Mouse (Mus musculus) hindbrain, embryonic 16.5 days (tissue): ENCODE results near the gene Col2a1. TPM values are rescaled to one million over a fixed set of nuclear protein-coding genes. Genes with fewer than 3 reads are reported as not detected.

Experiments
- ATAC-seq: fragments of 200-750 bp; cut with Nextera tagmentation; 2 replicates; pipeline ENCODE4 v1.8.0; 2017; ENCODE audit warnings: moderate TSS enrichment, moderate library complexity
- H3K27ac ChIP-seq: fragments of 300-500 bp; sonication (generic); 2 replicates; pipeline ENCODE4 v1.5.1; 2014; ENCODE audit warnings: low read depth, mild to moderate bottlenecking, control low read depth, low read length, moderate library complexity
- H3K27me3 ChIP-seq: fragments of 300-500 bp; sonication (generic); replicated peaks from 2 replicates; pipeline ENCODE4 v1.6.1; 2014; ENCODE audit warnings: low read length; ENCODE audit not compliant: control insufficient read depth, insufficient read depth
- H3K36me3 ChIP-seq: fragments of 300-500 bp; sonication (generic); 2 replicates; pipeline ENCODE4 v1.6.1; 2014; ENCODE audit warnings: mild to moderate bottlenecking, low read length, moderate library complexity, mixed read lengths; ENCODE audit not compliant: control insufficient read depth, insufficient read depth
- H3K4me1 ChIP-seq: fragments of 300-500 bp; sonication (generic); 2 replicates; pipeline ENCODE4 v1.6.1; 2014; ENCODE audit warnings: low read depth, low read length; ENCODE audit not compliant: control insufficient read depth, insufficient read depth
- H3K4me2 ChIP-seq: fragments of 300-500 bp; sonication (generic); 2 replicates; pipeline ENCODE4 v1.6.1; 2014; ENCODE audit warnings: mild to moderate bottlenecking, low read length, control low read depth, moderate library complexity
- H3K4me3 ChIP-seq: fragments of 300-500 bp; sonication (generic); 2 replicates; pipeline ENCODE4 v1.5.1; 2014; ENCODE audit warnings: mild to moderate bottlenecking, low read length, control low read depth, moderate library complexity
- H3K9ac ChIP-seq: fragments of 300-500 bp; sonication (generic); 2 replicates; pipeline ENCODE4 v1.6.1; 2014; ENCODE audit warnings: low read depth, mild to moderate bottlenecking, control low read depth, low read length, moderate library complexity
- H3K9me3 ChIP-seq: fragments of 300-500 bp; sonication (generic); 2 replicates; pipeline ENCODE4 v1.6.1; 2014; ENCODE audit warnings: mild to moderate bottlenecking, low read length, moderate library complexity; ENCODE audit not compliant: control insufficient read depth
- WGBS: fragments of 180-500 bp; shearing (Covaris S2); extraction: QIAGEN DNeasy Blood & Tissue Kit; methylation state at CpG from one replicate; pipeline ENCODE4 v1.1.7; 2014; 5-methylcytosine and 5-hydroxymethylcytosine counted together
- polyA plus RNA-seq: library from polyadenylated mRNA; unstranded; fragments of >200 nt; fragmentation: Nextera tagmentation; extraction: Ambion mirVana; gene quantifications from 2 replicates; pipeline ENCODE4 v1.2.1, GENCODE M21; 2015

Gene Col2a1
- polyA plus RNA-seq, 1 experiment from 2014 or later, result 11.9 TPM

- Histone ChIP-seq H3K27ac (no peak overlapping the region), H3K4me1 (peaks cover 38% of the 10 kb centered on the region), H3K4me2 (no peak overlapping the region), H3K4me3 (no peak overlapping the region), H3K9ac (no peak overlapping the region), H3K27me3 (peaks cover 2% of the 10 kb centered on the region; the same call in 1 of the 2 replicates), H3K36me3 (no peaks in the 10 kb centered on the region), H3K9me3 (no peaks in the 10 kb centered on the region)
- 55% methylated on average over 13 of the region's 13 CpGs for WGBS
- peak; percentile 51 for ATAC-seq
Measured at GRCm38 (mm10) chr15:97996716-97997256, 7.7 kb downstream of the Col2a1 start.

- no peaks in the 10 kb centered on the region for H3K9me3 ChIP-seq
- H3K9ac ChIP-seq, result peak overlapping the region; percentile 49
- no peaks in the 10 kb centered on the region for H3K27me3 ChIP-seq
- H3K4me2 ChIP-seq, result peak overlapping the region; percentile 53
- peaks cover 43% of the 10 kb centered on the region for H3K4me1 ChIP-seq
- peak; percentile 95 for ATAC-seq
- no peaks in the 10 kb centered on the region for H3K36me3 ChIP-seq
- peak overlapping the region; percentile 29 for H3K4me3 ChIP-seq
- H3K27ac ChIP-seq, result peak overlapping the region; percentile 78
- 2% methylated on average over 18 of the region's 18 CpGs for WGBS
Measured at GRCm38 (mm10) chr15:97992712-97993286, 11.7 kb downstream of the Col2a1 start.

GRCm38 (mm10) chr15:97992027-97992711 is 12.3 kb downstream of the Col2a1 start:
- Histone ChIP-seq H3K4me3 (peak overlapping the region; percentile 29; the same call in 1 of the 2 replicates), H3K36me3 (no peaks in the 10 kb centered on the region), H3K4me2 (peak overlapping the region; percentile 53), H3K27me3 (no peaks in the 10 kb centered on the region), H3K9ac (peak overlapping the region; percentile 49), H3K9me3 (no peaks in the 10 kb centered on the region), H3K4me1 (peaks cover 42% of the 10 kb centered on the region), H3K27ac (peak overlapping the region; percentile 78)
- 0 out of 2 replicates have a peak, but pooled peaks have one; percentile 10 for ATAC-seq
- WGBS, result 30% methylated on average over 13 of the region's 13 CpGs

DNA sequence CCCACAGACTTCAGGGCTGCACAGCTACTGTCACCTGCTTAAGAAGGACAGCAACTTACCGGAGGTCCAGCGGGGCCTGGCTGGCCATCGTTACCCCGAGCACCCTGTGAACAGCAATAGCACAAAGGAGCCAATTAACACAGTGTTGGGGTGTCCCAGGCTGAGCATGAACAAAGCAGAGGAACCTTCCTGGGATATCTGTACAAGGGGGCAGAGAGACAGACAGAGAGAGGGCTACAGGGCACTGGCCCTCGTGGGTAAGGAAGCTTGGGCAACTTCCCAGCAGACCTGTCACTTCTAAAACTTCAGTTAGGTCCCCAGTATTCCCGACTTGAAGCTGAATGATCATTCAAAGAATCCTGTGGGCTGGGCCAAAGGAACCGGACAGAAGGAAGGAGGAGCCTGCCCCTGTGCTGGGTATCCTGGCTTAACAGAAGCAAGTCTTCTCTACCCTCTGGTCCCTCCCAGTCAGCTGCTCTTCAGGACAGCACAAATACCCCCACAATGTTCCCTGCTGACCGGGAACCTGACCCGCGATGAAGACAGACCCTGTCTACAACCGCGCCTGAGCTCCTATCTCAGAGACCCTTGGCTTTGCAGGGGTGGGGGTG is 13.1 kb downstream of the Col2a1 start:
- Histone ChIP-seq H3K27me3 (no peaks in the 10 kb centered on the region), H3K4me3 (no peak overlapping the region), H3K9me3 (no peaks in the 10 kb centered on the region), H3K36me3 (no peaks in the 10 kb centered on the region), H3K27ac (no peak overlapping the region), H3K4me2 (no peak overlapping the region), H3K4me1 (peaks cover 42% of the 10 kb centered on the region), H3K9ac (no peak overlapping the region)
- no peak for ATAC-seq
- WGBS, result 18% methylated on average over 11 of the region's 12 CpGs

DNA sequence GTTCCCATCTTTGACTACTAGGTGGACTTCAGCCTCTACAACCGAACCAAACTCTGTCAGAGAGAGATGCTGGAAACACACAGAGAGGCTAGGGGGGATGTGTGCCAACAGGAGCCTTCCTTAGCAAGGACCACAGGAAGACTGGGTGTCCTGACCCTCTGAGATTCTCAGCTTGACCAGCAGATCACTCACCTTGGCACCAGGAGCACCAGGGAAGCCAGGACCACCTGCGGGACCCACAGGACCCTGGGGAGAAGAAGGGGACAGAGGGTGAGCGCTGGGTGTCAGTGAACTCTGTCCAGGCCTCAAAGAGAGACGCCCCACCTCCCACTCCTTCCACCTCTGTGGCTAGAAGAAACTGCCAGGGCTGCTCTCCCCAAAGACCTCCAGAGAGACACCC is 13.8 kb downstream of the Col2a1 start:
- Histone ChIP-seq H3K9ac (no peak overlapping the region; the same call in 1 of the 2 replicates), H3K27ac (no peak overlapping the region), H3K36me3 (0 out of 2 replicates have a peak, but pooled peaks cover 2% of the 10 kb centered on the region), H3K9me3 (peaks cover under 1% of the 10 kb centered on the region), H3K4me2 (no peak overlapping the region), H3K4me3 (no peak overlapping the region), H3K27me3 (no peaks in the 10 kb centered on the region), H3K4me1 (peaks cover 42% of the 10 kb centered on the region)
- no peak for ATAC-seq
- 0% methylated on average over 4 of the region's 4 CpGs for WGBS

- Histone ChIP-seq H3K4me3 (no peak overlapping the region), H3K9ac (peak overlapping the region; percentile 41), H3K4me2 (peak overlapping the region; percentile 43)
Measured at GRCm38 (mm10) chr15:97990124-97990523, 14.4 kb downstream of the Col2a1 start.

DNA sequence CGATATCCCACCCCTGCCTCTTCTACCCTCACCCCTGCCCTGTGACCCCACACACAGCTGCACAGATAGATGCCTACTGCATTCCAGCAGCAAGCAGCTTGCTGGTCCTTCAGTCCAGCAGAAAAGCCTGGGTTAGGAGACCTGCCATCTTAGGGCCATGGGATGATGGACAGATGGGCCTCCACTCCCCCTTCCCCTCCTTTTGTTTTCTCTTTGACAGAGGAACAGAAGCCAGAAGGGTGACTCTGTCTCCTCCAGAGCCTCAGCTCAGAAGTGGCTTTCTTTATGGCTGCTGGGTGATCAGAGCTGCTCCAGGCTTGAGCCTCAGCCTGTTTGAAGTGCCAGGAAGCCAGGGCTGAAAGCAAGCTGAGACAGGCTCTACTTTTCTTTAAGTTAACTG is 15.0 kb downstream of the Col2a1 start:
- peak overlapping the region; percentile 48; the same call in 1 of the 2 replicates for H3K27ac ChIP-seq

More at GRCm38 (mm10) chr15:97990124-97990523, 14.4 kb downstream of the Col2a1 start:
- Histone ChIP-seq H3K9me3 (peaks cover 2% of the 10 kb centered on the region), H3K36me3 (0 out of 2 replicates have a peak, but pooled peaks cover 2% of the 10 kb centered on the region), H3K4me1 (peaks cover 41% of the 10 kb centered on the region), H3K27me3 (no peaks in the 10 kb centered on the region), H3K27ac (no peak overlapping the region)
- WGBS, result 3% methylated on average over 6 of the region's 6 CpGs
- no peak for ATAC-seq

GRCm38 (mm10) chr15:97981560-97981959 is 22.9 kb downstream of the Col2a1 start:
- no peak for ATAC-seq
- H3K4me2 ChIP-seq, result no peak overlapping the region
- H3K36me3 ChIP-seq, result peaks cover 2% of the 10 kb centered on the region; the same call in 1 of the 2 replicates
- no peak overlapping the region for H3K9ac ChIP-seq
- H3K27me3 ChIP-seq, result no peaks in the 10 kb centered on the region
- 95% methylated on average over 6 of the region's 6 CpGs for WGBS
- H3K9me3 ChIP-seq, result peaks cover 6% of the 10 kb centered on the region
- H3K27ac ChIP-seq, result no peak overlapping the region
- H3K4me3 ChIP-seq, result no peak overlapping the region
- H3K4me1 ChIP-seq, result no peaks in the 10 kb centered on the region

More for the DNA sequence above, 15.0 kb downstream of the Col2a1 start:
- WGBS, result 21% methylated on average over 1 of the region's 1 CpGs
- 0 out of 2 replicates have a peak, but pooled peaks cover 2% of the 10 kb centered on the region for H3K36me3 ChIP-seq
- H3K4me1 ChIP-seq, result peaks cover 38% of the 10 kb centered on the region
- H3K9me3 ChIP-seq, result peaks cover 2% of the 10 kb centered on the region
- no peak overlapping the region for H3K4me2 ChIP-seq
- no peaks in the 10 kb centered on the region for H3K27me3 ChIP-seq
- H3K4me3 ChIP-seq, result no peak overlapping the region
- peak overlapping the region; percentile 14; the same call in 1 of the 2 replicates for H3K9ac ChIP-seq
- no peak for ATAC-seq
